Mouse (Mus musculus) liver, postnatal 0 days (tissue): ENCODE measurements at regions not wholly inside any gene's neighbourhood (a gene's known extent, or its start where the extent isn't known, plus 50 kb on each side); places are given as distances from the start of the nearest gene placed in this dataset.

Experiments used
- CTCF ChIP-seq: sonication (generic); IDR thresholded peaks from 2 replicates; pipeline ENCODE4 v1.5.1; 2016; ENCODE audit warnings: antibody characterized with exemption, low read depth
- EP300 ChIP-seq: IDR thresholded peaks from 2 replicates; pipeline ENCODE4 v1.6.1; 2016; ENCODE audit warnings: antibody characterized with exemption, low read depth, mild to moderate bottlenecking

GRCm38 (mm10) chr5:73884998-73885397 lies 183.2 kb downstream of the Usp46 start:
- TF ChIP-seq EP300: no peak
- TF ChIP-seq CTCF: no peak
